ENCODE assay signal across 9 mouse cellular contexts in genomic region chr6:39415762-39416161, GRCm38 (mm10). TPM values are rescaled to one million over a fixed set of nuclear protein-coding genes. Genes with fewer than 3 reads are reported as not detected.
A peak's percentile ranks its signal among the peaks of the same experiment; 100 is the strongest.
DNase-seq lines count a peak whose midpoint lies in the region; ATAC-seq and TF ChIP-seq lines count a peak whose summit lies in the region.
"Had no signal": no experiment of that assay in that cellular context is flagged by ENCODE, and none has a peak within 500 bp of the region (broad histone marks: within the 10 kb centered on the region; RNA-seq: fewer than 3 reads in every experiment).

No protein-coding gene starts in this region.

- DNase-seq in kidney, adult 2 months, result peak; percentile 70
- peak; percentile 91 for DNase-seq in R1 (ENCODE audit: low read depth, low spot score)
- DNase-seq in cerebellum, postnatal 25 days, result peak; percentile 71 to 86
- peak; percentile 29 to 58 for DNase-seq in gastrocnemius, postnatal 4 days (ENCODE audit: low spot score in 2 of 2)
- peak; percentile 80 to 91 for DNase-seq in left cerebral cortex, postnatal 14 days (ENCODE audit: low spot score in 2 of 2)
- peak; percentile 81 for DNase-seq in thymus, postnatal 0 days (ENCODE audit: low spot score)

- intact Hi-C loops in left cerebral cortex, postnatal 14 days (cut with DNase I), result no loop called here

- no peak for TF ChIP-seq POLR2A in kidney, adult 2 months (IDR thresholded peaks at IDR 0.05; ENCODE audit: low read depth, low read length)

- no peak overlapping the region for H3K27ac ChIP-seq in kidney, adult 2 months (ENCODE audit: insufficient read depth, low read depth, low read length)
- H3K27ac ChIP-seq in kidney, embryonic 15.5 days, result no peak overlapping the region
- H3K27ac ChIP-seq: heart, embryonic 15.5 days had no signal

- H3K36me3 ChIP-seq in kidney, adult 2 months (ENCODE audit: control insufficient read depth, insufficient read depth, low read length), result no peaks in the 10 kb centered on the region
- no peaks in the 10 kb centered on the region for H3K36me3 ChIP-seq in kidney, embryonic 15.5 days
- H3K36me3 ChIP-seq: heart, embryonic 15.5 days had no signal

- H3K9ac ChIP-seq in kidney, embryonic 15.5 days, result no peak overlapping the region
- H3K9ac ChIP-seq: heart, embryonic 15.5 days had no signal

- no peak overlapping the region for H3K4me2 ChIP-seq in kidney, embryonic 15.5 days
- H3K4me2 ChIP-seq: heart, embryonic 15.5 days had no signal

- no peak for ATAC-seq in kidney, embryonic 15.5 days (replicated peaks; ENCODE audit: low FRiP score)
- ATAC-seq in monocyte, adult 5-6 weeks (replicated peaks; ENCODE audit: insufficient number of reproducible peaks, low FRiP score, low TSS enrichment, poor library complexity, severe bottlenecking), result peak; percentile 38; the same call in 1 of the 2 replicates

- no peaks in the 10 kb centered on the region for H3K27me3 ChIP-seq in kidney, adult 2 months (replicated peaks; ENCODE audit: control insufficient read depth, insufficient read depth, low read length)
- H3K27me3 ChIP-seq in kidney, embryonic 15.5 days, result peaks cover 12% of the 10 kb centered on the region; the same call in 1 of the 2 replicates

- peak; percentile 68 for TF ChIP-seq CTCF in kidney, adult 2 months (conservative IDR thresholded peaks at IDR 0.05; ENCODE audit: insufficient read depth, insufficient read length, low read depth, low read length)

- H3K9me3 ChIP-seq in kidney, embryonic 15.5 days (replicated peaks), result no peaks in the 10 kb centered on the region
- H3K9me3 ChIP-seq: heart, embryonic 15.5 days had no signal

- WGBS in kidney, adult 2 months, result 59% methylated on average over 4 of the region's 5 CpGs
- 62% methylated on average over 3 of the region's 5 CpGs for WGBS in kidney, embryonic 15.5 days

- H3K4me1 ChIP-seq in kidney, adult 2 months (ENCODE audit: control insufficient read depth, insufficient read depth, low read length), result peaks cover 8% of the 10 kb centered on the region
- peaks cover 9% of the 10 kb centered on the region for H3K4me1 ChIP-seq in kidney, embryonic 15.5 days

- H3K4me3 ChIP-seq in kidney, adult 2 months (ENCODE audit: insufficient read depth, low read depth, low read length), result no peak overlapping the region
- no peak overlapping the region for H3K4me3 ChIP-seq in kidney, embryonic 15.5 days (replicated peaks)
- H3K4me3 ChIP-seq: heart, embryonic 15.5 days had no signal

RNA-seq across cellular contexts. Expression of gene Mkrn1, which starts 4.5 kb away (rescaled TPM):
- 31.0 and 34.5 TPM in 2 replicates for polyA plus RNA-seq in kidney, adult 2 months (2012; rRNA removed)
- polyA plus RNA-seq in kidney, embryonic 15.5 days (2015; fragmentation: Nextera tagmentation; extraction: Ambion mirVana), result 59.8 and 60.2 TPM in 2 replicates
- total RNA-seq in gastrocnemius, postnatal 4 days (2021), result 10 to 100 TPM; 20.9 to 26.1 TPM
- 100 to 1,000 TPM; 161 to 180 TPM for total RNA-seq in left cerebral cortex, postnatal 14 days (2021)
- total RNA-seq in monocyte, adult 5-6 weeks (2017), result 163 to 297 TPM (median 214 TPM) in 3 replicates
- polyA plus RNA-seq in thymus, postnatal 0 days (2015; fragmentation: Nextera tagmentation; extraction: Ambion mirVana), result 80.3 and 91.5 TPM in 2 replicates

RNA-seq across cellular contexts. Expression of gene Rab19, which starts 34.8 kb away (rescaled TPM):
- polyA plus RNA-seq in kidney, adult 2 months (2012; rRNA removed), result 2.1 and 2.7 TPM in 2 replicates
- 1.7 and 2.3 TPM in 2 replicates for polyA plus RNA-seq in kidney, embryonic 15.5 days (2015; fragmentation: Nextera tagmentation; extraction: Ambion mirVana)
- total RNA-seq in gastrocnemius, postnatal 4 days (2021), result under 1 TPM in 1 of 2 experiments, not detected in 1; 0.22 TPM
- not detected for total RNA-seq in left cerebral cortex, postnatal 14 days (2021)
- total RNA-seq in monocyte, adult 5-6 weeks (2017), result 28.5 to 54.8 TPM (median 44.2 TPM) in 3 replicates
- polyA plus RNA-seq in thymus, postnatal 0 days (2015; fragmentation: Nextera tagmentation; extraction: Ambion mirVana), result 22.3 and 24.9 TPM in 2 replicates

RNA-seq across cellular contexts. Expression of gene Slc37a3, which starts 38.3 kb away (rescaled TPM):
- 25.9 and 28.7 TPM in 2 replicates for polyA plus RNA-seq in kidney, adult 2 months (2012; rRNA removed)
- 52.5 and 53.9 TPM in 2 replicates for polyA plus RNA-seq in kidney, embryonic 15.5 days (2015; fragmentation: Nextera tagmentation; extraction: Ambion mirVana)
- total RNA-seq in gastrocnemius, postnatal 4 days (2021), result 10 to 100 TPM; 36.9 to 39.4 TPM
- 10 to 100 TPM; 64.9 to 80.9 TPM for total RNA-seq in left cerebral cortex, postnatal 14 days (2021)
- 33.9 to 44.5 TPM (median 42.6 TPM) in 3 replicates for total RNA-seq in monocyte, adult 5-6 weeks (2017)
- polyA plus RNA-seq in thymus, postnatal 0 days (2015; fragmentation: Nextera tagmentation; extraction: Ambion mirVana), result 26.4 and 32.1 TPM in 2 replicates

Comparison
In these comparisons a context has a peak if more than half of its experiments do, and no peak if none do; other contexts are left out.
1. RNA of gene Rab19, which starts 34.8 kb away (total RNA-seq): 28.5 to 54.8 TPM in monocyte, adult 5-6 weeks; 0.22 TPM in gastrocnemius, postnatal 4 days and not detected in left cerebral cortex, postnatal 14 days; every median in the first group is over 10 times any median in the second.
2. Peak in every context shown above with its lines, with median percentiles within 50 percentile points of each other: DNase-seq.